Mouse (Mus musculus) forebrain, embryonic 16.5 days (tissue): ENCODE measurements around the gene Fzd1. TPM values are rescaled to one million over a fixed set of nuclear protein-coding genes. Genes with fewer than 3 reads are reported as not detected.
A peak's percentile ranks its signal among the peaks of the same experiment; 100 is the strongest.

ENCODE experiments used
- ATAC-seq: fragments of 200-750 bp; cut with Nextera tagmentation; 2 replicates; pipeline ENCODE4 v1.8.0; 2017; ENCODE audit warnings: mild to moderate bottlenecking, moderate library complexity
- H3K27ac ChIP-seq: fragments of 300-500 bp; sonication (generic); 2 replicates; pipeline ENCODE4 v1.5.1; 2014; ENCODE audit warnings: low read length, control low read depth
- H3K27me3 ChIP-seq: fragments of 300-500 bp; sonication (generic); replicated peaks from 2 replicates; pipeline ENCODE4 v1.6.1; 2014; ENCODE audit warnings: low read length; ENCODE audit not compliant: control insufficient read depth, insufficient read depth
- H3K36me3 ChIP-seq: fragments of 300-500 bp; sonication (generic); 2 replicates; pipeline ENCODE4 v1.6.1; 2014; ENCODE audit not compliant: control insufficient read depth, insufficient read depth
- H3K4me1 ChIP-seq: fragments of 300-500 bp; sonication (generic); replicated peaks from 2 replicates; pipeline ENCODE4 v1.6.1; 2014; ENCODE audit warnings: low read length; ENCODE audit not compliant: control insufficient read depth, insufficient read depth
- H3K4me2 ChIP-seq: fragments of 300-500 bp; sonication (generic); 2 replicates; pipeline ENCODE4 v1.6.1; 2014; ENCODE audit warnings: mild to moderate bottlenecking, low read length, control low read depth
- H3K4me3 ChIP-seq: fragments of 300-500 bp; sonication (generic); replicated peaks from 2 replicates; pipeline ENCODE4 v1.5.1; 2014; ENCODE audit warnings: mild to moderate bottlenecking, low read length, control low read depth
- H3K9ac ChIP-seq: fragments of 300-500 bp; sonication (generic); replicated peaks from 2 replicates; pipeline ENCODE4 v1.6.1; 2014; ENCODE audit warnings: low read depth, low read length, control low read depth
- H3K9me3 ChIP-seq: fragments of 300-500 bp; sonication (generic); 2 replicates; pipeline ENCODE4 v1.6.1; 2016; ENCODE audit warnings: low read length; ENCODE audit not compliant: control insufficient read depth
- WGBS: fragments of 180-500 bp; shearing (Covaris S2); extraction: QIAGEN DNeasy Blood & Tissue Kit; methylation state at CpG from one replicate; pipeline ENCODE4 v1.1.7; 2014; 5-methylcytosine and 5-hydroxymethylcytosine counted together
- microRNA-seq: library from miRNA; unstranded; fragments of <30 nt; microRNA quantifications from one replicate; pipeline ENCODE4, GENCODE M21; 2017
- polyA plus RNA-seq: library from polyadenylated mRNA; unstranded; fragments of >200 nt; fragmentation: Nextera tagmentation; extraction: Ambion mirVana; gene quantifications from 2 replicates; pipeline ENCODE4 v1.2.1, GENCODE M21; 2015

Gene Fzd1
- polyA plus RNA-seq, 1 experiment from 2014 or later: 13.0 TPM

DNA sequence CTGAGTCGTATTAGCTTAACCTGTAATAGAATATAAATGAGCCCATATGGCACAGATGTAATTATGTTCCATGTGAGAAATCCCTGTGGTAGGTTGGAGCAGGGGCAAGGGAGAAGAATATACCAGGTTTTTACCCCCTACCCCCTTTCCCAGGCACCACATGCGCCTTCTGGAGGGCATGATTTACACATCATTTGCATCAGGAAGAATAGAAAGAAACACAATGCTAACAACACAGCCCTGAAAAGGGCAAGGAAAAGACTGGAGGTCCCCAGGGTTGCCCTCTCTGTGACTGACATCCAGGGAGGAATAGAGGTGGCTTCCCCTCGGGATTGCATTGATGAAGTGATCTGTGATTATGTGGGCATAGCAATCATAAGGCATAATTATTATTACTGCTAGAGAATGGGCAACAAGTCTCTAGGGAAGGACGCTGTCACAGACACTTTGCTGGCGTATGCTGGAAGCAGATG is 26.1 kb downstream of the Fzd1 start:
- H3K4me2 ChIP-seq: no peak overlapping the region
- no peak overlapping the region for H3K27ac ChIP-seq
- H3K36me3 ChIP-seq: no peaks in the 10 kb centered on the region
- H3K9ac ChIP-seq: no peak overlapping the region
- 0 out of 2 replicates have a peak, but pooled peaks cover 4% of the 10 kb centered on the region for H3K4me1 ChIP-seq
- H3K9me3 ChIP-seq: no peaks in the 10 kb centered on the region
- H3K27me3 ChIP-seq: no peaks in the 10 kb centered on the region
- H3K4me3 ChIP-seq: no peak overlapping the region
- 45% methylated on average over 5 of the region's 5 CpGs for WGBS
- ATAC-seq: peak; percentile 65

DNA sequence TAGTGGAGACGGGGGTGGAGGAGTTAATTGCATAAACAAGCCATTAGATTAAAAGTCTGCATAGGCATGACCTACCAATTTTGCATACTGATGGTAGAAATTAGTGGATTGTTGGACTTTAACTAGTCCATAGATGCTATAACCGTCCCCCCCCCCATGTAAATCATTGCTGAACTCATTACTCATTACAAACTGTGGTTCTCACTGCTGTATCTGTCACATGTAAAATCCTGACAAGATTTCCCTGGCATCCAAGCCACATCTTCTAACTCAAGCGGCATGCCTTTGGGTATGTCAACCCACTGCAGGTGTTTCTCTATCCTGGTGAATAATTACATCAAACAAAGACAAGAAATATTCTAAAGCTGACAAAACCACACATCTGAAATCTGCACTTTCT is 26.8 kb downstream of the Fzd1 start:
- Histone ChIP-seq H3K4me3 (no peak overlapping the region), H3K36me3 (no peaks in the 10 kb centered on the region), H3K4me1 (0 out of 2 replicates have a peak, but pooled peaks cover 4% of the 10 kb centered on the region), H3K9ac (no peak overlapping the region), H3K27me3 (no peaks in the 10 kb centered on the region), H3K4me2 (no peak overlapping the region), H3K27ac (no peak overlapping the region), H3K9me3 (no peaks in the 10 kb centered on the region)
- WGBS: 92% methylated on average over 3 of the region's 3 CpGs
- no peak for ATAC-seq

Small RNAs within 50 kb of the gene (microRNA-seq; reads per million reads assigned to microRNA genes)
- not detected for gene Gm44483
